Mouse (Mus musculus) small intestine, adult 2 months (tissue): ENCODE measurements around the gene Hspa4.

Experiments
- CTCF ChIP-seq: fragments of 200-500 bp; IDR thresholded peaks from 2 replicates; pipeline ENCODE4 v1.5.1; 2012; ENCODE audit warnings: low read depth, mild to moderate bottlenecking, control low read depth, inconsistent platforms, low read length, moderate library complexity, mixed read lengths; ENCODE audit not compliant: insufficient replicate concordance, insufficient read length; ENCODE audit errors: extremely low read depth
- POLR2A ChIP-seq: fragments of 200-500 bp; IDR thresholded peaks from 2 replicates; pipeline ENCODE4 v1.6.1; 2012; ENCODE audit warnings: low read depth, mild to moderate bottlenecking, control low read depth, inconsistent platforms, low read length, moderate library complexity

- TF ChIP-seq CTCF, result no peak
- TF ChIP-seq POLR2A, result no peak
These were observed 54.7 kb downstream of the Hspa4 start for GRCm38 (mm10) chr11:53245561-53245960.
